Mouse (Mus musculus) olfactory bulb, adult 2 months (tissue): Measurements from ENCODE around the gene Rpl26.

Source experiments
- CTCF ChIP-seq: fragments of 200-500 bp; IDR thresholded peaks from 2 replicates; pipeline ENCODE4 v1.5.1; 2012; ENCODE audit warnings: low read depth, mild to moderate bottlenecking, low read length, moderate library complexity; ENCODE audit not compliant: insufficient read depth
- POLR2A ChIP-seq: fragments of 200-500 bp; IDR thresholded peaks from 2 replicates; pipeline ENCODE4 v1.6.1; 2012; ENCODE audit warnings: mild to moderate bottlenecking, low read depth, low read length, moderate library complexity; ENCODE audit not compliant: insufficient read depth

DNA sequence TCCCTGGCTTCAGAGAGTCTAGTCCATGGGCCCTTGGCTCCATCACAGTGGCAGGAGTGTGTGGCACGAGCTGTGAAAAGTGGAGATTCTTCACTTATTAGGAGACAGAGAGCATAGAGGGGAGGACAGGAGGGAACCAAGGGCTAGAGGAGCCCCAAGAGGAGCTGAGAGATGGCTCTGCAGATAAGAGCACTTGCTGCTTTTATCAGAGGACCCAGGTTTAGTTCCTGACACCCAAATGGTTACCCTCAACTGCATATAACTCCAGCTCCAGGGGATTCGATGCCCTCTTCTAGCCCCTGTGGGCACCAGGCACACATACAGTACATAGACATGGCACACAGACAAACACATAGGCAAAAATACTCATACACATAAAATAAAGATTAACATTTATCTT is 23.4 kb downstream of the Rpl26 start:
- TF ChIP-seq CTCF (no peak), POLR2A (no peak)
